Mouse (Mus musculus) ZHBTc4 (cell line): ENCODE measurements at regions not wholly inside any gene's neighbourhood (a gene's known extent, or its start where the extent isn't known, plus 50 kb on each side); places are given as distances from the start of the nearest gene placed in this dataset.

Experiments
- DNase-seq: peaks from one replicate; pipeline ENCODE4 v3.0.0-alpha.2; 2011; ENCODE audit warnings: low read depth, low spot score

DNA sequence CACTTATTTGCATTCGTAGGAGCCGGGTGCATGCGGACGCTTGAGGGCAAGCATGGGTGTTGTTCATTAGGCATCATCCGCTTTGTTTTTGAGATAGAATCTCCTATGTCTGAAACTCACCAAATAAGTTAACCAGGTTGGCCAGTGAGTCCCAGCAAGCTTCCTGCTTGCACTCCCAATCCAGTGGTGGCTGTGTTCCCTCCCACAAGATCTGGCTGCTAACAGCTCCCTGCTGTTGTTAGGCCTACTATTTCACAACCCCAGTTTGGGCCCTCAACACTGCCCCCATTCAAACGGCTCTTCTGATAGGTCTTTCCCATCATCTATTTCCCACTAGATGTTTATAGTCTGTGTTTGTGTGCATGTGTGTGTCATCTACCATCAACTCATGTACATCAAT is 56.3 kb upstream of the Rgma start:
- no peak for DNase-seq

GRCm38 (mm10) chr7:73319994-73320393 is 55.3 kb upstream of the Rgma start:
- DNase-seq: no peak

GRCm38 (mm10) chr7:73322466-73323151 is 52.7 kb upstream of the Rgma start:
- peak; percentile 82 for DNase-seq

GRCm38 (mm10) chr7:73323556-73323955 is 51.8 kb upstream of the Rgma start:
- DNase-seq: peak; percentile 77

DNA sequence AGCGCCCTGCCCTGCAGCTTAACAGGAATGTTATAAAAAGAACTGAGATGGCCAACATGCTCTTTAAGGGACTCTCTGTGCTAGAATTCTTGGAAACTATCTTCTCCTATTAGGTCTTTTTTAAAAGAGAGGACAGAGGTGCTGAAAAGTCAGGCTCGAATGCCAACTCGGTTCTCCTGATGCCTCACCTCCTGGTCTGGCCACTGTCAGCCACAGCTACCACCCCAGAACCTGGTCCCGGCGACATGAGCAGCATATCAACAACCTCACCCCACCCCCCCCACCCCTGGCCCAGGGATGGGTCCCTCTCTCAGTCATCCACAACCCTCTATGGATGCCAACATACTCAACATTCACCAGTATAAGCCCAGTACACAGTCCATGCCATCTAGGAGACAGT is 49.8 kb upstream of the Rgma start:
- DNase-seq: no peak
